Mouse (Mus musculus) E14TG2a.4 (cell line): ENCODE measurements around the gene Gm49416.

Experiments
- CTCF ChIP-seq: conservative IDR thresholded peaks from 2 replicates; pipeline ENCODE4 v1.5.1; 2014; ENCODE audit warnings: low read length
- NANOG ChIP-seq: IDR thresholded peaks from 2 replicates; pipeline ENCODE4 v1.6.1; 2014; ENCODE audit warnings: borderline replicate concordance, low read length, mixed read lengths

DNA sequence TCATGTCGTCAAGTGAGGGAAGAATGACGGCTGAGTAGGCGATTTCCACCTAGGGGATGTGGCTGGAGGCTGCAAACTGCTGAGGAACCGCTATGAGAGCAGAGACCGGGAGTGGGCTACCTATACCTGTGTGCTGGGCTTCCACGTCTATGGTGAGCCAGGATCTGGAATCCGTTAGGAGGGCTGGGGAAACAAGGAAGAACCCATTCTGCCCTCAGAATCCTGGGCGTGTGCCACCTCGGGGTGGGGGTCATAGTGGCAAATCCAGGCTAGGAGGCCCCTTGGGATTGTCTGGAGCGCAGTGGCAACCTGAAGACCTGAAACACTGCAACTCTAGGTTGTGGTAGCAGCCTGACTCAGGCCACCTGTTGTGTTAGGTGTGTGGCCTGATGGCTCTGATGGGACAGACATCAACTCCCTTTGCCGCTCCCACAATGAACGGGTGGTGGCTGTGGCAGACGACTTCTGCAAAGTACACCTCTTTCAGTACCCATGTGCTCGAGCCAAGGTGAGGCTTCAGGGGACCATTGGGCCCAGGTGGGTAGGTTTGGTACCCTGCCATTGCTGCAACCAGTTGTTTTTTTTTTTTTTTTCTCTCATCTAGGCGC is 51.9 kb downstream of the Gm49416 start:
- TF ChIP-seq CTCF (no peak), NANOG (peak; percentile 79)
